Mouse (Mus musculus): ENCODE measurements around the gene Nfkbie. TPM values are rescaled to one million over a fixed set of nuclear protein-coding genes. Genes with fewer than 3 reads are reported as not detected.

Gene Nfkbie
- total RNA-seq, 2 experiments from 2014 or later, result 4.6 to 4.9 TPM

Other genes starting within 250 kb of the Nfkbie start
- gene Cdc5l, start 122.0 kb upstream of the Nfkbie start, total RNA-seq (2014; fragmentation: Nextera tagmentation), result 61.9 and 82.9 TPM in 2 replicates
- gene Cdc5l, start 122.0 kb upstream of the Nfkbie start, total RNA-seq (2017), result 118 and 137 TPM in 2 replicates
- gene Spats1, start 80.3 kb upstream of the Nfkbie start, total RNA-seq (2014; fragmentation: Nextera tagmentation), result not detected in 2 replicates
- gene Spats1, start 80.3 kb upstream of the Nfkbie start, total RNA-seq (2017), result 0.10 TPM in 1 of 2 replicates, not detected in the other
- gene Aars2, start 48.9 kb upstream of the Nfkbie start, total RNA-seq (2014; fragmentation: Nextera tagmentation), result 5.5 and 7.3 TPM in 2 replicates
- 8.3 and 12.1 TPM in 2 replicates for gene Aars2, start 48.9 kb upstream of the Nfkbie start, total RNA-seq (2017)
- gene Tcte1, start 32.3 kb upstream of the Nfkbie start, total RNA-seq (2014; fragmentation: Nextera tagmentation), result not detected in 2 replicates
- not detected in 2 replicates for gene Tcte1, start 32.3 kb upstream of the Nfkbie start, total RNA-seq (2017)
- not detected in 2 replicates for gene Tmem151b, start 6.0 kb upstream of the Nfkbie start, total RNA-seq (2014; fragmentation: Nextera tagmentation)
- gene Tmem151b, start 6.0 kb upstream of the Nfkbie start, total RNA-seq (2017), result not detected in 2 replicates
- gene Slc35b2, start 8.2 kb downstream of the Nfkbie start, total RNA-seq (2014; fragmentation: Nextera tagmentation), result 88.5 and 124 TPM in 2 replicates
- 39.3 and 77.1 TPM in 2 replicates for gene Slc35b2, start 8.2 kb downstream of the Nfkbie start, total RNA-seq (2017)
- 1,977 and 2,073 TPM in 2 replicates for gene Hsp90ab1, start 17.6 kb downstream of the Nfkbie start, total RNA-seq (2014; fragmentation: Nextera tagmentation)
- 2,383 and 2,522 TPM in 2 replicates for gene Hsp90ab1, start 17.6 kb downstream of the Nfkbie start, total RNA-seq (2017)
- 60.7 and 107 TPM in 2 replicates for gene Slc29a1, start 43.9 kb downstream of the Nfkbie start, total RNA-seq (2014; fragmentation: Nextera tagmentation)
- 53.2 and 74.0 TPM in 2 replicates for gene Slc29a1, start 43.9 kb downstream of the Nfkbie start, total RNA-seq (2017)
- not detected in 2 replicates for gene Mymx, start 46.4 kb downstream of the Nfkbie start, total RNA-seq (2014; fragmentation: Nextera tagmentation)
- gene Mymx, start 46.4 kb downstream of the Nfkbie start, total RNA-seq (2017), result not detected in 2 replicates
- gene Capn11, start 103.6 kb downstream of the Nfkbie start, total RNA-seq (2014; fragmentation: Nextera tagmentation), result 0.26 TPM in 1 of 2 replicates, not detected in the other
- 0.69 TPM in 1 of 2 replicates, not detected in the other for gene Capn11, start 103.6 kb downstream of the Nfkbie start, total RNA-seq (2017)
- gene Mrpl14, start 130.6 kb downstream of the Nfkbie start, total RNA-seq (2014; fragmentation: Nextera tagmentation), result 81.2 and 91.4 TPM in 2 replicates
- gene Mrpl14, start 130.6 kb downstream of the Nfkbie start, total RNA-seq (2017), result 10.6 and 36.8 TPM in 2 replicates
- 4.0 and 7.5 TPM in 2 replicates for gene Tmem63b, start 131.2 kb downstream of the Nfkbie start, total RNA-seq (2014; fragmentation: Nextera tagmentation)
- 3.4 and 5.6 TPM in 2 replicates for gene Tmem63b, start 131.2 kb downstream of the Nfkbie start, total RNA-seq (2017)
- not detected in 2 replicates for gene 1600014C23Rik, start 178.1 kb downstream of the Nfkbie start, total RNA-seq (2014; fragmentation: Nextera tagmentation)
- gene 1600014C23Rik, start 178.1 kb downstream of the Nfkbie start, total RNA-seq (2017), result not detected in 2 replicates